Mouse (Mus musculus) forebrain, embryonic 13.5 days (tissue): Measurements from ENCODE around the gene Ube4b. TPM values are rescaled to one million over a fixed set of nuclear protein-coding genes. Genes with fewer than 3 reads are reported as not detected.
A peak's percentile ranks its signal among the peaks of the same experiment; 100 is the strongest.

Experiments
- ATAC-seq: fragments of 200-750 bp; cut with Nextera tagmentation; 2 replicates; pipeline ENCODE4 v1.8.0; 2017
- H3K27ac ChIP-seq: fragments of 300-500 bp; sonication (generic); 2 replicates; pipeline ENCODE4 v1.5.1; 2015; ENCODE audit warnings: inconsistent platforms, mild to moderate bottlenecking, moderate library complexity
- H3K27me3 ChIP-seq: fragments of 300-500 bp; sonication (generic); 2 replicates; pipeline ENCODE4 v1.6.1; 2015; ENCODE audit warnings: mild to moderate bottlenecking, inconsistent platforms
- H3K36me3 ChIP-seq: fragments of 300-500 bp; sonication (generic); 2 replicates; pipeline ENCODE4 v1.6.1; 2015; ENCODE audit warnings: mild to moderate bottlenecking, inconsistent platforms; ENCODE audit not compliant: poor library complexity, severe bottlenecking
- H3K4me1 ChIP-seq: fragments of 300-500 bp; sonication (generic); 2 replicates; pipeline ENCODE4 v1.6.1; 2015; ENCODE audit warnings: inconsistent platforms
- H3K4me2 ChIP-seq: fragments of 300-500 bp; sonication (generic); 2 replicates; pipeline ENCODE4 v1.6.1; 2015; ENCODE audit warnings: inconsistent platforms, mild to moderate bottlenecking, moderate library complexity
- H3K4me3 ChIP-seq: fragments of 300-500 bp; sonication (generic); 2 replicates; pipeline ENCODE4 v1.5.1; 2015; ENCODE audit warnings: mild to moderate bottlenecking, inconsistent platforms
- H3K9ac ChIP-seq: fragments of 300-500 bp; sonication (generic); 2 replicates; pipeline ENCODE4 v1.6.1; 2015; ENCODE audit warnings: mild to moderate bottlenecking, inconsistent platforms
- H3K9me3 ChIP-seq: fragments of 300-500 bp; sonication (generic); replicated peaks from 2 replicates; pipeline ENCODE4 v1.6.1; 2016; ENCODE audit warnings: inconsistent platforms
- WGBS: fragments of 180-500 bp; shearing (Covaris S2); methylation state at CpG from one replicate; pipeline ENCODE4 v1.1.7; 2015; 5-methylcytosine and 5-hydroxymethylcytosine counted together
- polyA plus RNA-seq: library from polyadenylated mRNA; unstranded; fragments of >200 nt; fragmentation: Nextera tagmentation; extraction: Ambion mirVana; gene quantifications from 2 replicates; pipeline ENCODE4 v1.2.1, GENCODE M21; 2015

Gene Ube4b
- polyA plus RNA-seq, 1 experiment from 2014 or later, result 47.4 TPM

- H3K9ac ChIP-seq, result peak within 1 kb of the TSS; percentile 99
- H3K4me1 ChIP-seq, result peaks cover 43% of the 10 kb centered on the region
- H3K9me3 ChIP-seq, result no peaks in the 10 kb centered on the region
- peak within 1 kb of the TSS; percentile 99 for H3K4me3 ChIP-seq
- peak within 1 kb of the TSS; percentile 84 for H3K4me2 ChIP-seq
- H3K36me3 ChIP-seq, result no peaks in the 10 kb centered on the region
- ATAC-seq, result peak; percentile 97
- H3K27ac ChIP-seq, result peak within 1 kb of the TSS; percentile 98
- H3K27me3 ChIP-seq, result no peaks in the 10 kb centered on the region
- under 1% methylated on average over 72 of the region's 79 CpGs for WGBS
Measured at GRCm38 (mm10) chr4:149307596-149308490, 118.7 kb downstream of the Ube4b start, which contains the start of gene Kif1b. Gene Kif1b, minus strand, starts transcription at chr4:149307693.

GRCm38 (mm10) chr4:149306712-149307595 is 119.6 kb downstream of the Ube4b start:
- peak overlapping the region; percentile 99 for H3K4me3 ChIP-seq
- peaks cover 49% of the 10 kb centered on the region for H3K4me1 ChIP-seq
- peak; percentile 50 for ATAC-seq
- peak overlapping the region; percentile 98 for H3K27ac ChIP-seq
- WGBS, result under 1% methylated on average over 69 of the region's 83 CpGs
- peak overlapping the region; percentile 84 for H3K4me2 ChIP-seq
- peak overlapping the region; percentile 99 for H3K9ac ChIP-seq
- H3K27me3 ChIP-seq, result no peaks in the 10 kb centered on the region
- H3K9me3 ChIP-seq, result no peaks in the 10 kb centered on the region
- H3K36me3 ChIP-seq, result no peaks in the 10 kb centered on the region

- Histone ChIP-seq H3K4me2 (peak overlapping the region; percentile 84), H3K4me3 (peak overlapping the region; percentile 99), H3K4me1 (peaks cover 59% of the 10 kb centered on the region), H3K27me3 (no peaks in the 10 kb centered on the region), H3K9ac (peak overlapping the region; percentile 99), H3K9me3 (no peaks in the 10 kb centered on the region), H3K36me3 (no peaks in the 10 kb centered on the region), H3K27ac (peak overlapping the region; percentile 98)
- no peak for ATAC-seq
- WGBS, result 26% methylated on average over 14 of the region's 14 CpGs
Measured at GRCm38 (mm10) chr4:149305761-149306711, 120.5 kb downstream of the Ube4b start.

- Histone ChIP-seq H3K36me3 (no peaks in the 10 kb centered on the region), H3K9ac (0 out of 2 replicates have a peak overlapping the region, but pooled peaks have one; percentile 35), H3K4me2 (peak overlapping the region; percentile 42), H3K4me3 (0 out of 2 replicates have a peak overlapping the region, but pooled peaks have one; percentile 9), H3K4me1 (peaks cover 61% of the 10 kb centered on the region), H3K27ac (no peak overlapping the region), H3K9me3 (no peaks in the 10 kb centered on the region), H3K27me3 (no peaks in the 10 kb centered on the region)
- WGBS, result 79% methylated on average over 1 of the region's 1 CpGs
- no peak for ATAC-seq
Measured at GRCm38 (mm10) chr4:149304466-149304865, 122.1 kb downstream of the Ube4b start.

GRCm38 (mm10) chr4:149303502-149303901 is 123.0 kb downstream of the Ube4b start:
- H3K4me3 ChIP-seq, result peak overlapping the region; percentile 3; the same call in 1 of the 2 replicates

GRCm38 (mm10) chr4:149302751-149303150 is 123.8 kb downstream of the Ube4b start:
- H3K27ac ChIP-seq, result no peak overlapping the region
- no peak for ATAC-seq
- no peaks in the 10 kb centered on the region for H3K36me3 ChIP-seq
- peaks cover 54% of the 10 kb centered on the region for H3K4me1 ChIP-seq
- 78% methylated on average over 5 of the region's 5 CpGs for WGBS
- H3K9me3 ChIP-seq, result no peaks in the 10 kb centered on the region
- H3K4me3 ChIP-seq, result no peak overlapping the region
- peak overlapping the region; percentile 28 for H3K4me2 ChIP-seq
- no peak overlapping the region for H3K9ac ChIP-seq
- H3K27me3 ChIP-seq, result no peaks in the 10 kb centered on the region

More at GRCm38 (mm10) chr4:149303502-149303901, 123.0 kb downstream of the Ube4b start:
- Histone ChIP-seq H3K4me2 (peak overlapping the region; percentile 42), H3K36me3 (no peaks in the 10 kb centered on the region), H3K4me1 (peaks cover 57% of the 10 kb centered on the region), H3K9ac (no peak overlapping the region), H3K27me3 (no peaks in the 10 kb centered on the region), H3K9me3 (no peaks in the 10 kb centered on the region), H3K27ac (no peak overlapping the region)
- ATAC-seq, result no peak
- WGBS, result 34% methylated on average over 5 of the region's 5 CpGs

GRCm38 (mm10) chr4:149302136-149302535 is 124.4 kb downstream of the Ube4b start:
- no peak for ATAC-seq
- Histone ChIP-seq H3K4me1 (peaks cover 58% of the 10 kb centered on the region), H3K9me3 (no peaks in the 10 kb centered on the region), H3K9ac (peak overlapping the region; percentile 50; the same call in 1 of the 2 replicates), H3K4me3 (no peak overlapping the region), H3K4me2 (peak overlapping the region; percentile 16; the same call in 1 of the 2 replicates), H3K27ac (peak overlapping the region; percentile 7; the same call in 1 of the 2 replicates), H3K36me3 (no peaks in the 10 kb centered on the region), H3K27me3 (no peaks in the 10 kb centered on the region)
- 21% methylated on average over 3 of the region's 3 CpGs for WGBS

- Histone ChIP-seq H3K4me2 (no peak overlapping the region), H3K27me3 (no peaks in the 10 kb centered on the region), H3K4me1 (peaks cover 34% of the 10 kb centered on the region), H3K27ac (no peak overlapping the region), H3K36me3 (peaks cover 7% of the 10 kb centered on the region; the same call in 1 of the 2 replicates), H3K9ac (no peak overlapping the region), H3K9me3 (no peaks in the 10 kb centered on the region), H3K4me3 (no peak overlapping the region)
- 91% methylated on average over 2 of the region's 2 CpGs for WGBS
- ATAC-seq, result no peak
Measured at GRCm38 (mm10) chr4:149296501-149296900, 130.0 kb downstream of the Ube4b start.

GRCm38 (mm10) chr4:149292984-149293383 is 133.6 kb downstream of the Ube4b start:
- Histone ChIP-seq H3K9me3 (no peaks in the 10 kb centered on the region), H3K4me2 (no peak overlapping the region), H3K36me3 (peaks cover 38% of the 10 kb centered on the region), H3K27ac (no peak overlapping the region), H3K27me3 (no peaks in the 10 kb centered on the region), H3K4me3 (no peak overlapping the region), H3K9ac (no peak overlapping the region), H3K4me1 (peaks cover 23% of the 10 kb centered on the region)
- WGBS, result 87% methylated on average over 5 of the region's 5 CpGs
- no peak for ATAC-seq

GRCm38 (mm10) chr4:149291061-149291460 is 135.5 kb downstream of the Ube4b start:
- Histone ChIP-seq H3K4me3 (no peak overlapping the region), H3K9me3 (no peaks in the 10 kb centered on the region), H3K36me3 (peaks cover 38% of the 10 kb centered on the region), H3K9ac (no peak overlapping the region), H3K27ac (no peak overlapping the region), H3K4me2 (no peak overlapping the region), H3K27me3 (no peaks in the 10 kb centered on the region), H3K4me1 (peaks cover 17% of the 10 kb centered on the region)
- WGBS, result 84% methylated on average over 9 of the region's 9 CpGs
- ATAC-seq, result no peak
